Mouse (Mus musculus) hindbrain, embryonic 12.5 days (tissue): ENCODE measurements around the gene Ovol2. TPM values are rescaled to one million over a fixed set of nuclear protein-coding genes. Genes with fewer than 3 reads are reported as not detected.

Experiments used
- ATAC-seq: fragments of 200-750 bp; cut with Nextera tagmentation; 2 replicates; pipeline ENCODE4 v1.8.0; 2017; ENCODE audit warnings: moderate TSS enrichment; ENCODE audit not compliant: low FRiP score
- H3K27ac ChIP-seq: fragments of 300-500 bp; sonication (generic); 2 replicates; pipeline ENCODE4 v1.5.1; 2016; ENCODE audit warnings: mild to moderate bottlenecking
- H3K27me3 ChIP-seq: fragments of 300-500 bp; sonication (generic); 2 replicates; pipeline ENCODE4 v1.6.1; 2016; ENCODE audit warnings: mild to moderate bottlenecking
- H3K36me3 ChIP-seq: fragments of 300-500 bp; sonication (generic); 2 replicates; pipeline ENCODE4 v1.6.1; 2016; ENCODE audit warnings: mild to moderate bottlenecking
- H3K4me1 ChIP-seq: fragments of 300-500 bp; sonication (generic); 2 replicates; pipeline ENCODE4 v1.6.1; 2016
- H3K4me2 ChIP-seq: fragments of 300-500 bp; sonication (generic); replicated peaks from 2 replicates; pipeline ENCODE4 v1.6.1; 2016; ENCODE audit warnings: mild to moderate bottlenecking
- H3K4me3 ChIP-seq: fragments of 300-500 bp; sonication (generic); 2 replicates; pipeline ENCODE4 v1.5.1; 2016; ENCODE audit warnings: mild to moderate bottlenecking
- H3K9ac ChIP-seq: fragments of 300-500 bp; sonication (generic); 2 replicates; pipeline ENCODE4 v1.6.1; 2016; ENCODE audit warnings: mild to moderate bottlenecking, moderate library complexity
- H3K9me3 ChIP-seq: fragments of 300-500 bp; sonication (generic); replicated peaks from 2 replicates; pipeline ENCODE4 v1.6.1; 2016; ENCODE audit warnings: mild to moderate bottlenecking
- WGBS: fragments of 180-500 bp; shearing (Covaris S2); methylation state at CpG from one replicate; pipeline ENCODE4 v1.1.7; 2016; 5-methylcytosine and 5-hydroxymethylcytosine counted together
- polyA plus RNA-seq: library from polyadenylated mRNA; unstranded; fragments of >200 nt; fragmentation: Nextera tagmentation; extraction: Ambion mirVana; gene quantifications from 2 replicates; pipeline ENCODE4 v1.2.1, GENCODE M21; 2016

The Ovol2 gene
- polyA plus RNA-seq, 1 experiment from 2014 or later = 1.3 TPM

DNA sequence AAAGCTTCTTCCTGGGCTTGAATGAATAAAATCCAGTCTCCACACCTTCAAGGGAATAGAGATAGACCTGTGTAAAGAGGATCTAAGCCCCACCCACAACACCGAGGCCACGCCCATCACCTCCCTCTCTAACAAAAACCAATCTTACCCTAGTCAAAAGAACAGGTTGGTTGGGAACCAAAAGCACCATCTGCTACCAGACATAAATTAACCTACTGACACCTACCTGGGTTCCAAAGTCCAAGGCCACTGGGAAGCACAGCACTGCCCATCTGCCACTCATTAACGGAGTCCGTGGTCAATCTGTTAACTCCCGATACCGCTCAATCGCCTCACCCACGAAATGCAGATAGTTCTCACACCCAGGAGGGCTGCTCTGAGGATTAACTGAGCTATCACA is 23.4 kb downstream of the Ovol2 start:
- WGBS = 65% methylated on average over 8 of the region's 8 CpGs
- no peak overlapping the region for H3K4me3 ChIP-seq
- no peaks in the 10 kb centered on the region for H3K9me3 ChIP-seq
- H3K4me1 ChIP-seq = 0 out of 2 replicates have a peak, but pooled peaks cover 5% of the 10 kb centered on the region
- no peaks in the 10 kb centered on the region for H3K36me3 ChIP-seq
- H3K27ac ChIP-seq = no peak overlapping the region
- ATAC-seq = no peak
- H3K27me3 ChIP-seq = no peaks in the 10 kb centered on the region
- H3K9ac ChIP-seq = no peak overlapping the region
- no peak overlapping the region for H3K4me2 ChIP-seq

DNA sequence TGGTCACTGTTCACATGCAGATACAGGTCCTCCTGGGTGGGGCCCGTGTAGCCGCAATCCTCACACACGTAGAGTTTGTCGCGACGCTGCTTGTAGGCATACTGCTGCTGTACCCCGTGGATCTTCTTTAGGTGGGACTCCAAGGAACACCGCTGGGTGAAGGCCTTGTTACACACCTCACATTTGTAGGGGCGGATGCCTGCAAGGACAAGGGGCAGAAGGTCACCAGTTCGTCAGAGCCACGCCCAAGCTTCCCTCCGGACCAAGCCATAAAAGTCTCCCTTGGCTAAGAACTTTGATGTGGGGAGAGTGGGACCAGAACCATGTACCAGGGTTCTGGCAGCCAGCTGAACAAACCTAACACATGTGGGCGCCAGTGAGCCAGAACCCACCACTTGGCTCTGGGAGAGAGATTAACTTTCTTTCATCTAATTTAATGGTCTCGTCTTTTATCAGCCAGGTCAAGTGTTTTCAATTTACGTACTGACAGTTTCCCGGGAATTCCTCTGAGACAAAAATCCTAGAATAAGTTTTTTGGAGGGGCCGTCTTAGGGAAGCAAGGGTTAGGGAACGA is 26.1 kb downstream of the Ovol2 start:
- Histone ChIP-seq H3K4me2 (no peak overlapping the region), H3K4me1 (0 out of 2 replicates have a peak, but pooled peaks cover 5% of the 10 kb centered on the region), H3K27me3 (no peaks in the 10 kb centered on the region), H3K9me3 (no peaks in the 10 kb centered on the region), H3K9ac (no peak overlapping the region), H3K4me3 (no peak overlapping the region), H3K27ac (no peak overlapping the region), H3K36me3 (no peaks in the 10 kb centered on the region)
- ATAC-seq = no peak
- 71% methylated on average over 18 of the region's 18 CpGs for WGBS

- no peaks in the 10 kb centered on the region for H3K36me3 ChIP-seq
- H3K9ac ChIP-seq = no peak overlapping the region
- H3K4me3 ChIP-seq = no peak overlapping the region
- no peaks in the 10 kb centered on the region for H3K4me1 ChIP-seq
- WGBS = 97% methylated on average over 11 of the region's 11 CpGs
- no peak overlapping the region for H3K27ac ChIP-seq
- ATAC-seq = no peak
- H3K9me3 ChIP-seq = no peaks in the 10 kb centered on the region
- no peak overlapping the region for H3K4me2 ChIP-seq
- H3K27me3 ChIP-seq = no peaks in the 10 kb centered on the region
Observed at GRCm38 (mm10) chr2:144301101-144301500, 30.8 kb downstream of the Ovol2 start.

DNA sequence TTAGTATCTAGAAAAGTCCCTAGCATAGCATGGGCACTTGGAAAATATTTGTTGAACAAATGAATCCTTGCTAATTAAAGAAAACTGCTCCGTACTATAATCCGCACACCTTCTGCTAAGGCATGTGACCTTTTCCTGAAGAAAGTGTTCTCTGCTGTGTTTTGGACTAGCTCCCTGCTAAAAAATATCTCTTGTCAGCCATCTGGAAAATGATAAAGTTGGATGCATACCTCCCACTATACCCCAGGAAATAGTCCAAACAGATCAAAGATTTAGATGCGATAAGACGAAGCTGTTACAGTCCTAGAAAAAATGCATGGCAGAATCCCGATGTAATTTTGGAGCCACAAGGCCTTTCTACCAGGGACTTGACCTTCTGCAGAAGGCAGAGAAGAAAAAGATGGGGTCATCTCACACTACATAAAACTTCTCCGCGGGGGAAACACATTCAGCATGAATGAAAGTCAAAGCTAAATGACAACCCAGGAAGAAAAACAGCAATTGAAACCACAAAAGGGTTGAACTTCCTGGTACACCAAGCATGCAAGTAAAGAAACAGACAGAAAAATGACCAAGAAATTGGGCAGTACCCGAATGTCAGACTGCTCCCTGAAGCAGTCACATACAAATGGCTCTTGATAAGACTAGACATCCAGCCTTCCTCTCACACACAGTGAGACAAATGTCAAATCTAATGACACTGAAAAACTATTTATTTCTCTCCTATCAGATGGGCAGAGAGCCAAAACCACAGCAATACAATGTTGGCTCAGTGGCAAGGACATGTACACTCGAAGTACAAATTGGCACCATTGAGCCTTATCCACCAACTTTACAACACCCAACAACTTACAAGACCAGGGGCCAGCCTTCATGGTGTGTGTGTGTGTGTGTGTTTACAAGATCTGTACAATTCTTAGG is 31.9 kb downstream of the Ovol2 start:
- ATAC-seq = no peak

DNA sequence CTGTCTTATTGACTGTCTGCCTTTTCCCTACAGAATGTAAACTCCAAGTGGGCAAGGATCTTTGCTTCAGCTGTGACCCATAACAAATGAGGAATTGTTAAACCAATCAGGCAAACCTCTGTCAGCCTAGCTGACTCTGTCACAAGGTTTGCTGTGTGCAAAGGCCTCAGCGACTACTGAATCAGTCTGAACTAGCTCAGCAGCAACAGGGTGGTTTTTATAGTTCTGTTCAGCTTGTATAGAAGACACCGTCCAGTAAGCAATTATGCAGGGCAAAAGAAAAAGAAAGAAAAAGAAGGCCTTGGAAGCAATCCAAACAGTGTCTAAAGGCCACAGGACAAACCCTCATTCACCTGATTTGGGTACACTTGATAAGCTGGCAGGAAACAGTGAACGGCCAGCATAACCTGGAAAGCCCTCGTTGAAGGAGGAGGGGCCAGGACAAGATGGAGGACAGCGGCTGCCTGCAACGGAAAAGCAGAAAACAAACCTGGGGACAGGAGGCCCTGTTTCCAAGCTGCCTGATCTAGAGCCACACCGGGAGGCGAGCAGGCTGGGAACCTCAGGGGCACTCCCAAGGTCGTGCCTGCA is 36.7 kb downstream of the Ovol2 start:
- no peaks in the 10 kb centered on the region for H3K36me3 ChIP-seq
- H3K9me3 ChIP-seq = no peaks in the 10 kb centered on the region
- no peak overlapping the region for H3K4me2 ChIP-seq
- H3K27ac ChIP-seq = no peak overlapping the region
- H3K4me3 ChIP-seq = no peak overlapping the region
- H3K4me1 ChIP-seq = no peaks in the 10 kb centered on the region
- no peak overlapping the region for H3K9ac ChIP-seq
- ATAC-seq = no peak
- 73% methylated on average over 9 of the region's 9 CpGs for WGBS
- no peaks in the 10 kb centered on the region for H3K27me3 ChIP-seq

More for the DNA sequence above, 31.9 kb downstream of the Ovol2 start:
- Histone ChIP-seq H3K27ac (no peak overlapping the region), H3K36me3 (no peaks in the 10 kb centered on the region), H3K4me1 (no peaks in the 10 kb centered on the region), H3K4me3 (no peak overlapping the region), H3K9me3 (no peaks in the 10 kb centered on the region), H3K9ac (no peak overlapping the region), H3K27me3 (no peaks in the 10 kb centered on the region), H3K4me2 (no peak overlapping the region)
- WGBS = 81% methylated on average over 9 of the region's 9 CpGs

GRCm38 (mm10) chr2:144291600-144292305 is 40.2 kb downstream of the Ovol2 start:
- H3K9ac ChIP-seq = no peak overlapping the region
- H3K36me3 ChIP-seq = no peaks in the 10 kb centered on the region
- H3K4me1 ChIP-seq = no peaks in the 10 kb centered on the region
- H3K27me3 ChIP-seq = no peaks in the 10 kb centered on the region
- no peak overlapping the region for H3K27ac ChIP-seq
- H3K4me2 ChIP-seq = no peak overlapping the region
- H3K9me3 ChIP-seq = no peaks in the 10 kb centered on the region
- 85% methylated on average over 11 of the region's 11 CpGs for WGBS
- ATAC-seq = no peak
- H3K4me3 ChIP-seq = no peak overlapping the region

DNA sequence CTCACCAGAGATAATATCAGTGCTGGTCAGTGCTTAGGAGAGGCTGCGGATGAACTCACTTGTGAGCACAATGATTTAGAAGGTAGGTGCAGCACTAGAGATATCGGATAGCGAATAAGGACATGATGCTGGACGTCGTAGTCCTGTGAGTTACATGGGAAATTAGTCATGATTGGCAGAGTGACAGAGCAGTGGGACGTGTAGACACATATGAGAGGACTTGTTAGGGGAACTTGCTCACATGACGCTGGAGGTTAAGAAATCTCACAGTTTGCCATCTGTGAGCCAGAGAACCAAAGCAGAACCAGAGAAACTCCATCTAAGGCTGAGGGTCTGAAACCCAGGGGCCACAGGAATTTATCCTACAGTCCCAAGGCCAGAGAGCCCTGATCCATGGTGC is 41.6 kb downstream of the Ovol2 start:
- no peak overlapping the region for H3K4me2 ChIP-seq
- no peaks in the 10 kb centered on the region for H3K27me3 ChIP-seq
- H3K4me1 ChIP-seq = no peaks in the 10 kb centered on the region
- no peak overlapping the region for H3K27ac ChIP-seq
- WGBS = 92% methylated on average over 7 of the region's 7 CpGs
- no peak overlapping the region for H3K4me3 ChIP-seq
- H3K9ac ChIP-seq = no peak overlapping the region
- H3K36me3 ChIP-seq = no peaks in the 10 kb centered on the region
- no peak for ATAC-seq
- no peaks in the 10 kb centered on the region for H3K9me3 ChIP-seq

GRCm38 (mm10) chr2:144281417-144281816 is 50.5 kb downstream of the Ovol2 start:
- H3K27ac ChIP-seq = no peak overlapping the region
- H3K9ac ChIP-seq = no peak overlapping the region
- no peak overlapping the region for H3K4me3 ChIP-seq
- ATAC-seq = no peak
- H3K9me3 ChIP-seq = no peaks in the 10 kb centered on the region
- 65% methylated on average over 3 of the region's 3 CpGs for WGBS
- H3K4me2 ChIP-seq = no peak overlapping the region
- H3K27me3 ChIP-seq = no peaks in the 10 kb centered on the region
- H3K36me3 ChIP-seq = peaks cover 19% of the 10 kb centered on the region
- no peaks in the 10 kb centered on the region for H3K4me1 ChIP-seq

DNA sequence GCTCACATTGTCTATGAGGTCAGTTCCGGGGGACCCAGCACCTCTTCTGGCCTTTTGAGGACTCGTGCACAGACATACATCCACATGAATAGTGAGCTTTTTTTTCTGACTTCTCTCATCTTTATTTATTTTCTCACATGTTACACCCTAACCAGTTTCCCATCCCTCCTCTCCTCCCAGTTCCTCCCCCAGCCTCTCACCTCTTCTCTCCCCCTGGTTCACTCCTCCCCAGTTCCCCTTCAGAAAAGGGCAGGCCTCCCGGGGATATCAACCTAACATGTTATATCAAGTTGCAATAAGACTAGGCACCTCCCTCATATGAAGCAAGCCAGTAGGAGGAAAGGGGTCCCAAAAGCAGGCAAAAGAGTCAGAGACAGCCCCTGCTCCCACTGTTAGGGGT is 51.4 kb downstream of the Ovol2 start:
- H3K9me3 ChIP-seq = no peaks in the 10 kb centered on the region
- H3K9ac ChIP-seq = no peak overlapping the region
- no peaks in the 10 kb centered on the region for H3K4me1 ChIP-seq
- no peak overlapping the region for H3K4me3 ChIP-seq
- no peak overlapping the region for H3K27ac ChIP-seq
- no peak for ATAC-seq
- H3K4me2 ChIP-seq = no peak overlapping the region
- H3K27me3 ChIP-seq = no peaks in the 10 kb centered on the region
- 87% methylated on average over 3 of the region's 3 CpGs for WGBS
- H3K36me3 ChIP-seq = peaks cover 19% of the 10 kb centered on the region

DNA sequence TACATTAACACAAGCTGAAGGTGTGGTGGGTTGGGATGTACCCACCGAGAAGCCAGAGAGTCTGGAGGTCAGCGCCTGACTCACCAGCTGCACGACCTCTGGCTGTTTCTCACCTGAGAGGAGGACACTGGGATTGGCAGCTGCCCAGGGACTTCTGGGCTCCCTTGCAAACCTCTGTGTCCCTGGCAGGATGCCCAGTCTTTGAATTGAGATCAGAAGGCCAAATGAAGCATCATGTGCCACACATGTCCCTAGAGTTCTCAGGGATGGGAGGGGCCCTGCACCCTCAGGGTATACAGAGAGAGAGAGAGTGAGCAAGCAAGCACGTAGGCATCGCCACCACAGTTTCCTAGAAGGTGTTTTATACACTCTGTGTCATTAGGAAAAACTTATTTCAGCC is 52.2 kb downstream of the Ovol2 start:
- H3K27ac ChIP-seq = no peak overlapping the region
- H3K4me2 ChIP-seq = no peak overlapping the region
- H3K9ac ChIP-seq = no peak overlapping the region
- 78% methylated on average over 5 of the region's 5 CpGs for WGBS
- no peaks in the 10 kb centered on the region for H3K9me3 ChIP-seq
- ATAC-seq = no peak
- H3K4me1 ChIP-seq = no peaks in the 10 kb centered on the region
- peaks cover 19% of the 10 kb centered on the region for H3K36me3 ChIP-seq
- no peak overlapping the region for H3K4me3 ChIP-seq
- no peaks in the 10 kb centered on the region for H3K27me3 ChIP-seq

- Histone ChIP-seq H3K4me1 (no peaks in the 10 kb centered on the region), H3K27me3 (no peaks in the 10 kb centered on the region), H3K36me3 (peaks cover 19% of the 10 kb centered on the region), H3K9ac (no peak overlapping the region), H3K4me3 (no peak overlapping the region), H3K4me2 (no peak overlapping the region), H3K27ac (no peak overlapping the region), H3K9me3 (no peaks in the 10 kb centered on the region)
- WGBS = 90% methylated on average over 3 of the region's 3 CpGs
- no peak for ATAC-seq
Observed at GRCm38 (mm10) chr2:144276885-144277284, 55.1 kb downstream of the Ovol2 start.

GRCm38 (mm10) chr2:144274741-144275140 is 57.2 kb downstream of the Ovol2 start:
- no peak overlapping the region for H3K9ac ChIP-seq
- no peak overlapping the region for H3K4me3 ChIP-seq
- ATAC-seq = no peak
- 57% methylated on average over 8 of the region's 8 CpGs for WGBS
- no peaks in the 10 kb centered on the region for H3K27me3 ChIP-seq
- no peak overlapping the region for H3K27ac ChIP-seq
- H3K36me3 ChIP-seq = peaks cover 15% of the 10 kb centered on the region
- H3K9me3 ChIP-seq = no peaks in the 10 kb centered on the region
- H3K4me2 ChIP-seq = no peak overlapping the region
- H3K4me1 ChIP-seq = no peaks in the 10 kb centered on the region
